Mouse (Mus musculus): ENCODE results near the gene Tmem259.

DNA sequence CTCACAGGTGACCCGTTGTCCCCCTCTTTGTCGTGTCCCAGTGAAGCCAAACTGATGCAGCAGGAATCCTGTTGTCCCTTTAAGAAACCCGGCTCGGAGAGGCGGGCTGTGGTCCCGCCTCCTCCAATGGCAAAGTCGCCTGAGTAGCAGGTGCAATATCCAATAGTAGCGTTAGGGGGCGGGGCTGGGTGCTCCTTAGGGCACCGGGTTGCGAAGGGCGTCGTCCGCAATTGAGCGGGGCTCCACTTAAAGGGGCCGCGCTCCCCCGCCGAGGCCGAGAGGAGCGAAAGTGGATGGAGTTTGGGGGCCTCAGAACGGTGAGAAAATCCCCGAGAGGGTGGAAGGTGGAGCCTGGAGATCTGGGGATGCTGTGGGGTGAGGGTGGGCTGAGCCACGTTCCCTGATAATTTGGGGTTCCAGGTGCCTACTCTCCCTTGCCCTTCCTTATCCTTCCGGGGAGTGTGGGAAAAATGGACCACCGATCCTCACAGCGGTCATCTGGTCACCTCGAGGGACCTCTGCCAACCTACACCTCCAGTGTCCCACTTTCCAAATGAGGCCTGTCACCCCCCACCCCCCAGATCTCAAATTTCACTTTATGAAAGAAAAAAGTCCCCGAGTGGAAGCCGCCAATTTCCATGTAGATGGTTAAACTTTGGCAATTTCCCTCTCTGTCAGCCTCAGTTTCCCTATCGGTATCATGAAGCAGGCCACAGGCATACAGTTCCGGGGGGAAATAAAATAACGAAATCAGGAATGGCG, 12.3 kb upstream of the Tmem259 start, which contains the start of gene Abca7:
- TF ChIP-seq CTCF (IDR thresholded peaks at IDR 0.05; ENCODE audit: low read depth, low read length) (no peak), TAL1 (conservative IDR thresholded peaks at IDR 0.05; ENCODE audit: low read depth, low read length) (no peak)
